Mouse (Mus musculus): Measurements from ENCODE around the gene Cntnap2. TPM values are rescaled to one million over a fixed set of nuclear protein-coding genes. Genes with fewer than 3 reads are reported as not detected.

Gene Cntnap2
- total RNA-seq, 4 experiments from 2014 or later: 112 to 127 (median 119) TPM

DNA sequence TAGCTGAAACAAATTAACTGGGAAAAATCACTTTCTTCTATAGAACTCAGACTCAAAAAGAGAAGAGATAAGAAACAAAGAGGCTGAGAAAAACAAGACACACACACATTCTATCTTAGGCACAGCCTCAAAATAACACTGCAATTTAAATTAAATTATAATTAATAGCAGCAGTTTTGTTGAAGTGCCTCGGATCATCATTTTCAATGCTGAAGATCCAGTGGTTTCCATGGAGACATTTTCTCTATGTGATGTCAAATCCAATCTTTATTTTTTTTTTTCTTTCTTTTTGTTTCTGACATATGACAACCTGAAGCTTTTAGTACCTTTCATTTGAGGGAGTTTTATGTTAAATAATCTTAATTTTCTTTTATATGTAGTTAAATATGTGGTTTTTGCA is 2228.6 kb downstream of the Cntnap2 start:
- DNase-seq (ENCODE audit: low spot score in 2 of 2): no peak

DNA sequence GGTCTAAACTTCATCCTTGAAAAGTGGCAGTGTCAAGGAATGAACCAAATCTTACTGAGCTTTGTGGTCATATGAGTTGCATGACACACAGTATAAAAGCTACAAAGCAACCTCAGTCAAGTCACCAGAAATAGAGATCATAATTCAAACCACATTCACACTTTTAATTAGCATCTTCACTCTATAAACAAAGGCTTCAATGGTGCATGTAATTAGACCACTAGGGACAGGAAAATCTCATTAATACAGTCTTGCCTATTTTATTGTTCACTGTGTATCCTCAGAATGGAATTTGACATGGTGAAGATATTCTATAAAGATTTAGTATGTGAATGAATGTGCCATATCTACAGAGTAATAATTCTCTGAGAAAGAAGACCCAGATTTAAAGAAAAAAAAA is 2232.8 kb downstream of the Cntnap2 start:
- no peak for DNase-seq (ENCODE audit: low spot score in 2 of 2)

DNA sequence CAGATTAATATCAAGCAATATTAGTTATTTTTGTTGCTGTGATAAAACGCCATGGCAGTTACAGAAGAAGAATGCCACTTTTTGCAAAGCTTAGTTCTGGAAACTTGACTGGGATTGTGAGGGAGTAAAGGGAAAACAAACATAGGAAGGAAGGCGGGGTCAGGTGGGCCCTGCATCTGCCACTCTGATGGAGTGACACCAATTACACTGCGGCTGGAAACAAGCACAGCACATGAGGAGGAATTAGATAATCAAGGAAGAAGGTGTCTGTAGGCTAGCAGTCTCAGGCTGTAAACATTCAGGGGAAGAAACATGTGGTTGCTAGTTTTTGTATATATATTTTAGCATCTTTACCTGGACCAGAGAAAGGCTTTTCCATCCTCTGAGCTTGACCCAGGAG is 2233.3 kb downstream of the Cntnap2 start:
- no peak for DNase-seq (ENCODE audit: low spot score in 2 of 2)

DNA sequence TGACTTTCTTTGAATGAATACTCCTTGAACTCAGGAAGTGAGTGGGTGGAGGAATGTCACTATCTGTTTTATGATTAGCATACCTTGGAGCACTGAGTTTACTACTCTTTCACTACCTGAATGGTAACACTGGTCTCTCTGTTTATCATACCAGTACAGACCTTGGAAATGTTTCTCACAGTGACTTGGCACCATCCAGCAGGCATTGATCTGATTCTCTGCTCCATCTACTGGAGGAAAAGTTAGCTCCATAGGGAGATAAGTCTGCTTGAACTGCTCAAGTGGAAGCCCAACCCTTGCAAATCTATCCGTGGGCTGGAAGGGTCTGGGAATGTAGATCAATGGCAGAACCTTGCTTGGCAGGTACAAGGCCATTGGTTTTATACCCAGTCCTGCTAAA is 2235.3 kb downstream of the Cntnap2 start:
- DNase-seq (ENCODE audit: low spot score in 2 of 2): no peak

DNA sequence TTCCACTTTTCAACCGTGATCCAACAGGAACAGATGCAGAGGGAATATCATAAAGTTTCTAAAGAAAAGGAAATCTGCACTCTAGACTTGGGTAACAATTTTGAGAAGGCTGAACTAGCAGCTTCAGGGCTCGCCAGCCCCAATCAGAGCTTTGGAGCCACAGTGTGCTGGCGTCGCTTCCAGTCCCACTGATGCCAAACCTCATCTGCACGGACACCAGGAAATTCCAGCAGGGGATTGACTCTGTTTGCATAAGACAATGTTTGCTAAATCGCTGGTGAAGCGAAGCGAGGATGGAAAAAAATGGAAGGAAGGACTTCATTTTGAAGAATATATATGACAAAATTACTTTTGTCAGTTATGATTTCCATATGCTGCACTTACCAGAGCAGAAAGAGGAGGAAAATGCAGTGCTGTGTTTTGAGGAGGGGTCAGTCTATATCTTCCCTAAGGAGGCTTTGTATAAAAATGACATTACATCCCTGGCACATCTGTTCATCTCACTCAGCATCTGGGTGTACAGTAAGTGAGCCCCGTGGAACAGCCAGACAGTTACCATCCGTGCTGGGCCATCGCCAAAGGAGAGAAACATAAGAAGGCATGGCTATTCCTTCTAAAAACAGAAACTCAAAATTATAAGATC is 2245.8 kb downstream of the Cntnap2 start:
- no peak for DNase-seq (ENCODE audit: low spot score in 2 of 2)

DNA sequence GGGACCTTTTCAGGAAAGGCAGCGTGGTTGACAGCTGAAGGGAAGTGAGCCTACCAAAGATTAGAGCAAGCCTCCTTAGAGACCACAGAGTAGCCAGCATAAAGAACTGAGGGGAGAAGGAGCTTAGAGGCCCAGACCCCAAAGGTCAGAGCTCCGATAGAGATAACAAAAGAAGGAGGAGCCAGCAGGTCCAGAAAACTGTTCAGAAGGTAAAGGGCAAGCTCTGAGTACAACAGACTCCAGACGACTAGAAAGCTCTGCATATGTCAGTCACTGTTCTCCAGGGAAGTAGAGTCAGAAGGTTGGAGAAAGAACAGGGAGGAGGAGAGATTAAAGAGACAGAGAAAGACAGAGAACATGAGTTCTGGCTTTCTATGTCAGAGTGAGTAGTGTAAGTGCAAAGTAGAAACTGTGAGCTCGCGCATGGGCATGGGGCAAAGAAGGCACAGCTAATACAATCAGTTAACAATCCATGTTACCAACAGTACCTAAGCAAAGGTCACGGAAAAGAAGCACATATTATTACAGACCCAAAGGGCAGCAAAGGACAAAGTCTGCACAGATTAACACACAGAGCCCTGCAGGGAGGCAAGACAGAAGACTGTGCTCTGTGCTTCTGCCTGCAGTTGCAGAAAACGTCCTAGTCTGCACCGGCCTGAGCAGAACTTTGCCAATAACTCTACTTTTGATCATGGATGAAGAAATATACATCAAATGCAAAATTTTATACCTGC is 2247.1 kb downstream of the Cntnap2 start:
- DNase-seq (ENCODE audit: low spot score in 2 of 2): no peak

DNA sequence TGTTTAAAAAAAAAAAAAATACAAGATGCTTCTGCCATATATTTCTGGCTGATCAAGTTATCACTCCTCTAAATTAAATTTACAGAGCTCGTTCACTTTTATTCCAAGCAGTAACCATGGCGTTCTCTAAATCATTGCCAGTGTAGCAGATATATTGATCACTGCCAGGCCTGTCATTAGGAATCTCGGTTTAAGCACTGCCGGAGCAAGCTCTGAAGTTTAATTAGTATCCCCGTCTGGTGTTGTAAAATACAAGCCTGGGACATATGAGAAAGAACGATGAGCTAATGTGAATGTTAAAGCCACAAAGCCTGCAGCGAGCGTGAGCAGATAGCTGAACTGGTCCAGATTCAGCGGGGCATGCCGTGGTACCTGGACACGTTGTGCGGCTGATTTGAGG is 2247.8 kb downstream of the Cntnap2 start:
- DNase-seq (ENCODE audit: low spot score in 2 of 2): no peak

DNA sequence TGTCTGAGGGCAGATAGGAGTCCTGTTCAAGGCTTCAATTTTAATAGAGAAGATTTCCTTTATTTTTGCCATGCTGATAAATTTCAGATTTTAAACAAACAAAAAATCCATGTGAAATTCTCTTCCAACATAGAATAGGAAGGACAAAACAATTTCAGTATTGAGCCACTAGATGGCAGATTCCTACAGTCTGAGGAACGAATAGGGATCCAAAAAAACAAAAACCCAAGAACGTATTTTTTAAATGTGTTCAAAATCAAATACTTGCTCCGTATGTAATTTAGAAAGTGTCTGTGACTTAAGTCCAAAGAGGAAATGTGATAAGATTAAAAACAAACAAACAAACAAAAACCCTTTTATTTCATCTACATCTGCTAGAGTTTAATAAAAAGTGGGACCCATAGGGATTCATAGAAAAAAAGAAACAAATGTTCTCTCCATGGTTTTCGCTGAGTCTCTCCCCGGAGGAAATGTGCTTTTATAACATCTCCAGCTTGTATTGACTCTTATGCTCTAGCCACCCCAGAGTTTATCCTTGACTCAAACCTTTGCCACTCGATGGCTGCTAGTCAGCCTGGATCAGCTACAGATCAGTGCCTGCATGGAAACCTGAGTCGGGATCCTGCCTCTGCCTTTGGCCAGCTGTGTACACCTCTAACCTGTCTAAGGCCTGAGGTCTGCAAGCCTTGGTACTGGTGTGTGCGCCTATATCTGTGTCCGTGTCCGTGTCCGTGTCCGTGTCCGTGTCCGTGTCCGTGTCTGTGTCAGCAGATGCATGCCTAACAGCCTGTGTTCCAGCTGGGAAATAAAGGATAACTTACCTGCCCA is 2255.6 kb downstream of the Cntnap2 start:
- no peak for DNase-seq (ENCODE audit: low spot score in 2 of 2)

DNA sequence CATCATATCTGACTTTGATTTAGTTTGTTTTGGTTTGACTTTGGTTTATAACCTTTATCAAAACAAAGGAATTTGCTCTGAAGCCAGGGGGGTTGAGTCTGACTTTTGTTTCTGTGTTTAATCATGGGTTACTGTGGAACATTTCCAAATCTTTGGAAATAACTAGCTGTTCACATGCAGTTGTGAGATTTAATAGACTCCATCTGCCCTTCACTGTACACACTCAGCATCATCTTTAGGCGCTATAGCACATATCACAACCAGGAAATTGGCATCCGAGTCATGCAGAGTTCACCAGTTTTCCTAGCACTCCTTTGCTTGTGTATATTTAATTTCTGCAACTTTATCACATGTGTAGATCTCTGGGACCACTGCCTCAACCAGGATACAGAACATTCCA is 2256.3 kb downstream of the Cntnap2 start:
- DNase-seq (ENCODE audit: low spot score in 2 of 2): no peak

DNA sequence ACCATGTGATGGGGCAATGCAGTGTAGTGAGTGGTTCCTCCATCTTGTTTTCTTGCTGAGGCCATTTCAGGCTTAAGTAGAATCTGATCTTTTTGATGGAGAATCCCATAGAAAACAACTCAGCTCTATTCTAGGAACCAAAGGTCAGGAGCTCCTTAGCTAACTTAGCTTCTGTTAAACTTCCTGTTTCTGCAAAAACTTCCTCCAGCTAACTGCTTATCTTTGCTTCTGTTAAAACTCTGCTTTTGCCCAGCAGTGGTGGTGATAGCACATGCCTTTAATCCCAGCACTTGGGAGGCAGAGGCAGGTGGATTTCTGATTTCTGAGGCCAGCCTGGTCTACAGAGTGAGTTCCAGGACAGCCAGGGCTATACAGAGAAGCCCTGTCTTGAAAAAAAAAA is 2258.1 kb downstream of the Cntnap2 start:
- no peak for DNase-seq (ENCODE audit: low spot score in 2 of 2)

DNA sequence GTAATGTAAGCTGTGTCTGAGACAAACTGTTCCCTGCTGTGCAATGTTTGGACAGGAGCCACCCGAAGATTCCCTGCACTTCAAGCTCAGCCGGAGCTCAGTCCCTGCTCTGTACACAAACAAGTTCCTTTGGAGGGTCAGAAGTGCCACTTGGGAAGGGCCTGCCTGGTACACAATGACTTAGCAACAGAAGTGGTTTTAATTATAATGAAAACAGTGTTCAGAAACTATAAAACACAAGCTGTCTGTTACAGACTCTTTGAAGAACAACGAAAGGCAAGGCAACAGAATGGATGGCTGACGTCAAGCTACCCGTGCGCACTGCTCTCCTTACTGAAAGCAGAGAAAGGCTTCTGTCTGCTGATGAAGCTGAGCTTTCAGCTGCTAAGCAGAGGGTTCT is 2259.5 kb downstream of the Cntnap2 start:
- peak; percentile 24 to 29 for DNase-seq (ENCODE audit: low spot score in 2 of 2)

DNA sequence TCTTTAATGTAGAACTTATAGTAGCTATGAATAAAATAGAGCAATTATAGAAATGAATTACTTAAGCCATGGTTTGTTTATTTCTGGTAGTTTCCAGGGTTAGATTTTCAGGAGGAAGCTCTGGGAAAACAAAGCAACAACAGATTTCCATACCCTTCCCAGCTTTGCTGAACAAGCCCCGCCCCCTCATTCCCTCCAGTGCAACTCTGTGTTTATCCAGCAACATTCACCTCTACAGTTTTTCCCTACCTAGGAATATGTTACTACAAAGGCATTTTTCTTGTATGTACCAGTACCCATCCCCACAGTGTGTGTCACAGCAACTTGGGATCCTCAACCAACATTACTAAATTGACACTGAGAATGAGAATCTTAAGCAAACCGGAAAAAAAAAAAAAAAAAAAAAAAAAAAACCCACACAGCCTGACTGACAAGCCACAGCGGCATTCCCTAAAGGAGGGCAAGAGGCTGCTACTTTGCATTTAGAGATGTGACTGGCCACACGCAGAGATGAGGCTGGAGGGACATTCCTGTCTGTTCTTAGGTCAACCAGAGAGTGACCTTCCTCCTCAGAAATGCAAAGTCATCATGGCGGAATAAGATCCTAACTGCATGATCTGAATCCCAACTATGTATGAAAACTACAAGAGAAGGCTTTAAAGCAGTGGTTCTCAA is 2260.3 kb downstream of the Cntnap2 start:
- DNase-seq (ENCODE audit: low spot score in 2 of 2): no peak

DNA sequence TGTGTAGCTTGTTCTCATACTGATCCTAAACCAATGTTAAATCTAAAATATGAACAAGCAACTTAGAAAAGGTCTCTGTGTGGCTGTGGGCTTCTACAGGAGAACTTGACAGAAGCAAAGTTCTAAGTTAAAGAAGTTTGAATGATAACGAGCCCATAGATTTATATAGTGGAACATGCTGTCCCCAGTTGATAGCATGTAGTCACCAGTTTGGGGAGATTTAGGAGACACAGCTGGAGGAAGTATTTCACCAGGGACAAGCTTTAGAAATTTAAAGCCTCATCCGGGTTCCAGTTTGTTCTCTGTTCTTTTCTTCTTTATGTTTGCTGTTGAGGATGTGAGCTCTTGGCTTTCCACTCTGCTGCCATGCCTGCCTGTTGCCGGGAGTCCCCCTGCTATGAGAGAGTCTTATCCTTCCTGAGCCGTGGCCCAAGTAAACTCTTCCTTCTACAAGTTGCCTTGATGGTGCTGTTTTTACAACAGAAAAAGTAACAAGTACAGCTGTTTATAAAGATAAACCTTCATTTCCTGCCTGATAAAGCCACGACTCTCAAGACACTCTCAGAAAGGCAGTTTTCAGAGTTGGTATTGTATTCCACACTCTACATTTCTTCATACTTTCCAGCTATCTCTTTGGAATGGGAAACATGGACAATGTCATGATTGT is 2264.1 kb downstream of the Cntnap2 start:
- no peak for DNase-seq (ENCODE audit: low spot score in 2 of 2)

DNA sequence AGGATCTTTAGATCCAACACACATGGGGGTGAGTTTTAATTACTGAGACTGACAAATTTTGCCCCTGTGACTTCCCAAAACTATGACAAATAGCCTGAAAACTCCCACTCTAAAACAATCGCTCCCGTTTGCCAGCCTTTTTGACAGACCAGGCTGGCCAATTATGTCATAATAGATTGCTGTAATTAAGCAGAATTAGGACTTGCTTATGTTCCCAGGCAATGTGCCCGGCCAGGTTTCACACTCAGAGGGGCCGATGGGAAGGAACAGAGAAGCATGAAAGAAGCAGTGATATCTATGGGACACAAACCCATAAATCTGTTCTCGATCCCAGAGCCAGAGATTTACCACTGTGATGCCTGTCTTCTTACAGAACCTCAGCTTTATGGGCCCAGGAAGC is 2264.7 kb downstream of the Cntnap2 start:
- DNase-seq (ENCODE audit: low spot score in 2 of 2): no peak

DNA sequence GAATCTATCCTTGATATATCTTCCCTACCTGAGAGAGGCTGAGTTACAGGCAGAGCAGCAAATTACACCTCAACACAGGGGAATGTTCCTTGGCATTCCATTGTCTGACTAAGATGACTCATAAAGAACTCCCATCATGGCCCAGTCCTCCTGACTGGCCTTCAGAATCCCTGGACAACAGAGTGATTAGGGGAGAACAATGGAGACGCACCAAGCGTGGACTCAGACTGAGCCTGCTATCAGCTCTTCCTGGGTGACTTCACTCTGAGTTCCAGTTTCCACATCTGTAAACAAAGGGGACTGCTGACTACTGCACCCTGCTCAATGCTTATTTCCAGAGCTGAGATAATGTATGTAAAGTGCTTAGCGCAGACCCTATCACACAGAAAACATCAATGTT is 2269.1 kb downstream of the Cntnap2 start:
- no peak for DNase-seq (ENCODE audit: low spot score in 2 of 2)

DNA sequence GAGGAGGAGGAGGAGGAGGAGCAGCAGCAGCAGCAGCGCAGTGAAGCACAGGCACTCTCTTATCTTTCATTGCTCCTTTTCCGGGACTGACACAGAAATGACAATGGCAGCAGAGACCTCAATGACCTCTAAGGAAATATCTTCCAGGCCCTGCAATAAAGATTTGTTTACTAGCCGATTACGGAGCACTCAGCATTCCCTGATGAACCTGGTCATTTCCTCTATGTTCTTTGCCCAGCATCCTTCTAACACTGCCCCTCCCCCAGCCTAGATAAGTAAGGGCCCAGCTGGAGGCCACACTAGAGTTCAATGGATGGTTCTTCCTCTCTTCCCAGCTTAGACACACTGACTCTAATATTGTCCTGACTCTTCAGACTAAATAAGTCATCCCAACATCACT is 2270.1 kb downstream of the Cntnap2 start:
- DNase-seq (ENCODE audit: low spot score in 2 of 2): no peak

DNA sequence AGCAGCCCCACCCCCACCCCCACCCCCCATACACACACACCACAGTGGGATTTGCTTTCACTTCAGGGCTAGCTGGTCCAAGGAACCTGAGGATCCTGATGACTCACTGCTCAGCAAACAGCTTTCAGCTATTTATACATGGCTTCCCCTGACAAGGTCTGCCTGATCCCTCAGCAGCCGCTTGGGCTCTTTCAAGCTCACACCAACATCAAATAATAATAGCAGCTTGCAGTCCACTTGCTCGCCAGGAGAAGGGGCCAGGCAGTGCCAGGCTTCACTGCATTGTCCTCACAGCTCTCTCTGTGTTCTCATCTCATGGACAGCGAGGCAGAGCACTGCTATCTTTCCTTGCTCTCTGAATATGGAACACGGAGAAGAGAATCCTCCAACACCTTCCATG is 2273.9 kb downstream of the Cntnap2 start:
- DNase-seq (ENCODE audit: low spot score in 2 of 2): peak in 1 of 2 experiments; percentile 12

DNA sequence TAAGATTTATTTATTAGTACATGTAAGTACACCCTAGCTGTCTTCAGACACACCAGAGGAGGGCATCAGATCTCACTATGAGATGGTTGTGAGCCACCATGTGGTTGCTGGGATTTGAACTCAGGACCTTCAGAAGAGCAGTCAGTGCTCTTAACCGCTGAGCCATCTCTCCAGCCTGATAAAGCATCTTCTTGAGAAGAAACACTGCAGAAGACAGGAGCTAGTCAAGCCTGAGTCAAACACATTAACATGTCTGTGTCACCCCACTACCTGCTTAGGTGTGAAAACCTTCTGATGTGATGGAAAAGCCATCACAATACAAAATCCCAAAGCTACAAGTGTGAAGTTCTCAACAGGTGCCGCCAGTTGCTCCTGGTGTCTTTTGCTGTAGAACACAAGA is 2275.2 kb downstream of the Cntnap2 start:
- DNase-seq (ENCODE audit: low spot score in 2 of 2): no peak

DNA sequence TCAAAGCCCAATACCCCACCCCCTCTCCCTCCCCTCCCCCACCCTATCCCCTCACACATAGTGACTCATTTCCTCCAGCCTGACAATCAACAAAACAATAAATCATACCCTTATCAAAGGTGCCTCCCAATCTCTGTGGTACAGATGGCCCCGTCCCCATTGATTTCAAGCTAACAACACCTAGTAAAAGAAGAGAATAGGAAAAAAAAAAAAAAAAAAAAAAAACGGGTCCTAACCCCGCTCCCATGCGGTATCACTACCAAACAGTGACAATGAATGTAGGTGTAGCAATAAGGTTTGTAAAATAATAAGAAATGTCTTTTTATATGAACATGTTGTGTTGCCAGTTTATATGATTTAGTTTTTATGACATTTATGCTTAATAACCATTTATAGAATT is 2278.1 kb downstream of the Cntnap2 start:
- no peak for DNase-seq (ENCODE audit: low spot score in 2 of 2)

DNA sequence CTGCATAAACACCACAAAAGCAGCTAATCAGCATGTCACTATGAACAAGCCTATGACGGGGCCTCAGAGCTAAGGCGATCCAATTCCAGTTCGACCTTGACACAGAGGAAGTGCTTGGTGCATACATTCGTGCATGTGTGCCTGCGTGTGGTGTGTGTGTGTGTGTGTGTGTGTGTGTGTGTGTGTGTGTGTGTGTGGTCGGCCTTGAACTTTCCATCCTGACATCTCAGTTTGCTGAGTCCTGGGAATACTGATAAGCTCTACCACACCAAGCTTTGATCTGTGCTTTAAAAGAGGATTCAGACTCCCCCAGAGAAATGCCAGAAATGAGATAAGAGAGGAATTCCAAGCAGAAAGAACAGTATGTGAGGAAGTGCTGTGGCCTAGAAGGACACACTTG is 2279.0 kb downstream of the Cntnap2 start:
- DNase-seq (ENCODE audit: low spot score in 2 of 2): no peak

DNA sequence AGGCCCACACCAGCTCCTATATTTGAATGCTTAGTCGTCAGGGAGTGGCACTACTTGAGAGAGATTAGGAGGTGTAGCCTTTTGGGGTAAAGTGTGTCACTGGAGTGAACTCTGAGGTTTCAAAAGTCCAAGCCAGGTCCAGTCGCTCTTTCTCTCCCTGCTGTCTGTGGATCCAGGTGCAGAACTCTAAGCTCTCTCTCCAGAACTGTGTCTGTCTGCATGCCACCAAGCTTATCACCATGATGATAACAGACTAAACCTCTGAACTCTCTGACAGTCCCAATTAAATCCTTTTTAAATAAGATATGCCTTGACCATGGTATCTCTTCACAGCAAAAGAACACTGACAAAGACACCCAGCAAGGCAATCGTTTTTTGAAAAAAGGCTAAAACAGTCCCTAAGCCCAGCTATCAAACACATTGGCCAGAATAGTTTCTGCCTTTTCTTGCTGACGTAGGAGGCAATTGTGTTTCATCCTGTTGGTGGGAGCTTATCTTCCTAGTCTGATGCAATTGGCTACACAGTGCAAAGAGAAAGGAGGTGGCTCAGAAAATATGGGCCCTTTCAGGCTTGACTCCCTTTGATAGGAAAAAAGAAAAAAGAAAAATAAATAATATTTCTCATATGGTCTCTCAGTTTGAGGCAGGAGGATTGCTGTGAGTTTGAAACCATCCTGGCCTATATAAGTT is 2281.8 kb downstream of the Cntnap2 start:
- DNase-seq (ENCODE audit: low spot score in 2 of 2): no peak

Data from left cerebral cortex, adult 8-10 months (tissue).